Mouse (Mus musculus) neural tube, embryonic 14.5 days (tissue): ENCODE measurements around the gene Gm12248. TPM values are rescaled to one million over a fixed set of nuclear protein-coding genes. Genes with fewer than 3 reads are reported as not detected.

Experiments used
- ATAC-seq: fragments of 200-750 bp; cut with Nextera tagmentation; 2 replicates; pipeline ENCODE4 v1.8.0; 2017; ENCODE audit warnings: low read depth, mild to moderate bottlenecking, moderate TSS enrichment, moderate library complexity
- H3K27ac ChIP-seq: fragments of 300-500 bp; sonication (generic); 2 replicates; pipeline ENCODE4 v1.5.1; 2014; ENCODE audit warnings: low read depth, mild to moderate bottlenecking, control low read depth, low read length, moderate library complexity, mixed read lengths
- H3K27me3 ChIP-seq: fragments of 300-500 bp; sonication (generic); 2 replicates; pipeline ENCODE4 v1.6.1; 2014; ENCODE audit warnings: low read length; ENCODE audit not compliant: control insufficient read depth, insufficient read depth
- H3K36me3 ChIP-seq: fragments of 300-500 bp; sonication (generic); 2 replicates; pipeline ENCODE4 v1.6.1; 2014; ENCODE audit warnings: low read length, mixed read lengths; ENCODE audit not compliant: control insufficient read depth, insufficient read depth
- H3K4me1 ChIP-seq: fragments of 300-500 bp; sonication (generic); 2 replicates; pipeline ENCODE4 v1.6.1; 2014; ENCODE audit warnings: low read length; ENCODE audit not compliant: control insufficient read depth, insufficient read depth
- H3K4me2 ChIP-seq: fragments of 300-500 bp; sonication (generic); 2 replicates; pipeline ENCODE4 v1.6.1; 2014; ENCODE audit warnings: mild to moderate bottlenecking, low read depth, low read length, control low read depth
- H3K4me3 ChIP-seq: fragments of 300-500 bp; sonication (generic); 2 replicates; pipeline ENCODE4 v1.5.1; 2014; ENCODE audit warnings: low read depth, low read length, control low read depth, mixed read lengths
- H3K9ac ChIP-seq: fragments of 300-500 bp; sonication (generic); replicated peaks from 2 replicates; pipeline ENCODE4 v1.6.1; 2014; ENCODE audit warnings: low read depth, mild to moderate bottlenecking, control low read depth, low read length, mixed read lengths
- H3K9me3 ChIP-seq: fragments of 300-500 bp; sonication (generic); 2 replicates; pipeline ENCODE4 v1.6.1; 2016; ENCODE audit warnings: low read length; ENCODE audit not compliant: control insufficient read depth
- WGBS: fragments of 180-500 bp; shearing (Covaris S2); extraction: QIAGEN DNeasy Blood & Tissue Kit; methylation state at CpG from one replicate; pipeline ENCODE4 v1.1.7; 2014; 5-methylcytosine and 5-hydroxymethylcytosine counted together
- polyA plus RNA-seq: library from polyadenylated mRNA; unstranded; fragments of >200 nt; fragmentation: Nextera tagmentation; extraction: Ambion mirVana; gene quantifications from 2 replicates; pipeline ENCODE4 v1.2.1, GENCODE M21; 2014

The Gm12248 gene
- polyA plus RNA-seq, 1 experiment from 2014 or later = not detected

GRCm38 (mm10) chr11:58031176-58031575 is 61.8 kb downstream of the Gm12248 start:
- Histone ChIP-seq H3K27ac (no peak overlapping the region), H3K4me2 (no peak overlapping the region), H3K4me3 (no peak overlapping the region), H3K9ac (no peak overlapping the region), H3K27me3 (no peaks in the 10 kb centered on the region), H3K4me1 (no peaks in the 10 kb centered on the region), H3K9me3 (no peaks in the 10 kb centered on the region), H3K36me3 (no peaks in the 10 kb centered on the region)
- no peak for ATAC-seq
- 88% methylated on average over 6 of the region's 6 CpGs for WGBS

DNA sequence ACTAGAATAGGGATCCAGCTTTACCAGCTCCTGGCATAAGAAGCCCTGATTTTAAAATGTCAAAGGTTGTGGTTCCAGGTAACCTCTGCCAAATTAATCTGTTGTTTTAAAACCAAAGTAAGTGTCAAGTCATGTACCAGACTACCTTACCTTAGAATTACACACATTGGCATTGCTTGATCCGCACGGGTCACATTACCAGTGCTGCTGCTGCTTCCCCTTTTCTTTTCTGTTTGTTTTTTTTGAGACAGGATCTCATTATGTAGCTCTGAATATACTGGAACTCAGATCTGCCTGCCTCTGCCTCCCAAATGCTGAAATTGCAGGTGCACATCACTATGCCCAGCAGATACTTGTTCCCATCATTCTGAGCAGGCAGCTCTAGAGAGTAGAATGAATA is 63.1 kb downstream of the Gm12248 start:
- no peaks in the 10 kb centered on the region for H3K36me3 ChIP-seq
- no peaks in the 10 kb centered on the region for H3K4me1 ChIP-seq
- no peaks in the 10 kb centered on the region for H3K27me3 ChIP-seq
- 90% methylated on average over 2 of the region's 2 CpGs for WGBS
- no peak overlapping the region for H3K4me2 ChIP-seq
- no peak overlapping the region for H3K27ac ChIP-seq
- H3K4me3 ChIP-seq = no peak overlapping the region
- no peaks in the 10 kb centered on the region for H3K9me3 ChIP-seq
- no peak overlapping the region for H3K9ac ChIP-seq
- ATAC-seq = no peak

DNA sequence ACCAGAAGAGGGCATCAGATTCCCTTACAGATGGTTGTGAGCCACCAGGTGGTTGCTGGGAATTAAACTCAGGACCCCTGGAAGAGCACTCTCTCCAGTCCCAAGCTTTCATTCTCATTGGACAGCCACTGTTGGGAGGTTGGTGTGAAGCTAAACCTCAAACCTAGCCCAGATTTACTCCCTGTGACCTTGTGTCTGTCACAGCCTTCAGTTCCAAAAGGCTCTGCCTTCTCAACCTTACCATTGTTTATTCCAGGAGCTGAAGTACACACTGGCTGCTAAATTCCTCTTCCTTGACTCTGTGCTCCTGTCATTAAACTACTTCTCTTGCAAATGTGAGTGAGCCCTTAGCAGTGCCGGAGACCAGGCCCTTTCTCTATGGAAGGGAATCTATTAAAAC is 64.0 kb downstream of the Gm12248 start:
- H3K36me3 ChIP-seq = no peaks in the 10 kb centered on the region
- no peaks in the 10 kb centered on the region for H3K27me3 ChIP-seq
- no peak for ATAC-seq
- no peak overlapping the region for H3K27ac ChIP-seq
- H3K4me3 ChIP-seq = no peak overlapping the region
- H3K9me3 ChIP-seq = no peaks in the 10 kb centered on the region
- WGBS = 79% methylated on average over 1 of the region's 1 CpGs
- no peaks in the 10 kb centered on the region for H3K4me1 ChIP-seq
- no peak overlapping the region for H3K4me2 ChIP-seq
- H3K9ac ChIP-seq = no peak overlapping the region

DNA sequence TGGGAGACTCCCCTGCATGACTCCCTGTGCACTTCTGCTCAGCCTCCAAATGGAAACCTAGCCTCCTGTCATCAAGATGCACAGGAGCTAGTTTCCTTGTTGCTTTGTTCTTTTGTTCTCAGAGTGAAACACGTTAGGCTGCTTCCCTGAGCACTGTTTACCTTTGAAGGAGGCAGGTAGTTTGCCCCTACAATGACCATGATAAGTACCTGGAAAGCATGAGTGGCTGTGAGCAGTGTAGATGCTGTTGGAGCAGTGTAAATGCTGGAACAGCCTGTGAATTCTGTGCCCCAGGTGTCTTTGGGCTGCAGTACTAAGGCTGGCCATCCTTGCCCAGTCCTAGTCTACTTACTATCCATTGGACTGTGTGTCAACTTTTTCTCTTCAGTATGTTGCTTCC is 66.1 kb downstream of the Gm12248 start:
- Histone ChIP-seq H3K9ac (no peak overlapping the region), H3K4me3 (no peak overlapping the region), H3K27ac (no peak overlapping the region), H3K9me3 (no peaks in the 10 kb centered on the region), H3K27me3 (no peaks in the 10 kb centered on the region), H3K4me2 (no peak overlapping the region), H3K4me1 (peaks cover 2% of the 10 kb centered on the region; the same call in 1 of the 2 replicates), H3K36me3 (no peaks in the 10 kb centered on the region)
- no peak for ATAC-seq
- 68% methylated on average over 1 of the region's 1 CpGs for WGBS

DNA sequence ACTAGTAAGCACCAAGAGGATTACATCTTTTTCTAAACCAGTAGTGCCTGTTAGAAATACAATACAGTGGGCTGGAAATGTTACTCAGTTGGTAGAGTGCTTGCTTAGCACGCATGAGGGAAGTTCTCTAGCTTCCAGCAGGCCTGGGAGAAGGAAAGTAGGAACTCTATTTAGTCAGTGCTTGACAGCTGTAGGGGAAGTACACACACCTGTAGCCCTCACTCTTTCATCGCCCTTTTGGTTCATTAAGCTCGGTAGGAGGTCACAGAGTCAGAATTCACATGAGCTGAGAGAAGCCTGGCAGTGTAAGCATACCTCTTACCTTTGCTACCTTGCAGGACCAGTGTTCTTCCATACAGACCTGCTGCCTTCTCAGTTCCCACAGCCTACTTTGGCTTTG is 66.6 kb downstream of the Gm12248 start:
- Histone ChIP-seq H3K4me2 (no peak overlapping the region), H3K27me3 (no peaks in the 10 kb centered on the region), H3K4me1 (peaks cover 4% of the 10 kb centered on the region; the same call in 1 of the 2 replicates), H3K9ac (no peak overlapping the region), H3K4me3 (no peak overlapping the region), H3K27ac (no peak overlapping the region), H3K9me3 (no peaks in the 10 kb centered on the region), H3K36me3 (no peaks in the 10 kb centered on the region)
- no peak for ATAC-seq
- 68% methylated on average over 3 of the region's 3 CpGs for WGBS

DNA sequence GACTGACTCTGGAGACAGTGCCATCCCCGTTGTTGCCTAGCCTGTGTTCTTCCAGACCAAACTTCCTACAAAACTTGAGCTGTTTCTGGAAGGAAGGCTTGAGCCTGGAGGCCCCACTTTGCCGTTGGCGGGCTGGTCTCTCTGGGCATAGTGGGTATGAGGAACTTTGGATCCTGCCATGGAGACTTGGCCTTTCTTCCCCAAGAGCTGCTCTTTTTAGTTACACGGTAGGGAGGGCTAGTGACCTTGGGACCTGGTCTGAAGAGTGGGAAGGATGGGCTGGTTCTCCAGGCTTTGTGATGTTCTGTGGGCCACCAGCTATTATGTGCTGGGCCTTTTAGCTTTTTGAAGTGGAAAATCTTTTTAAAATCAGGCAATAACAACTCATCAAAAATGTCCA is 67.1 kb downstream of the Gm12248 start:
- Histone ChIP-seq H3K4me2 (no peak overlapping the region), H3K4me3 (no peak overlapping the region), H3K27ac (no peak overlapping the region), H3K9ac (no peak overlapping the region), H3K36me3 (no peaks in the 10 kb centered on the region), H3K4me1 (peaks cover 4% of the 10 kb centered on the region; the same call in 1 of the 2 replicates), H3K27me3 (no peaks in the 10 kb centered on the region), H3K9me3 (no peaks in the 10 kb centered on the region)
- WGBS = 91% methylated on average over 4 of the region's 4 CpGs
- no peak for ATAC-seq

DNA sequence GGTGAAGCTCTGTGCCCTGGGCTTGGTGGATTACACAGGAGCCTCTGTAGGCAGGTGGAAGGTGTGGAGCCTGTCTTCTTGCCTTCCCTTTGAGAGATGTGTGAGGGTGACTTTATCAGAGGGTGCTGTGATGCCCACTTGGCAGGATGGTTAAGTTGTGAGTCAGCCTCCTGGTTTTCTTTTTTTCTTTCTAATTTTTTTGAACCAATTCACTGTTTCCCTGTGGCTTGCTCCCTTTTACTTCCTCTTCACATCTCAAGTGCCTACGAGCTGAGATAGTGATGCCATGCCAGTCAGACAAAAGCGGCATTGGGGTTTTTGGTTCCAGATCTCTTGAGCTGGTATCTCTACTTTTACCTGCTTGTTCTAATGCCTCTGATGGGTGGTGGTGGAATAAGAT is 68.3 kb downstream of the Gm12248 start:
- 93% methylated on average over 2 of the region's 2 CpGs for WGBS
- no peak for ATAC-seq

DNA sequence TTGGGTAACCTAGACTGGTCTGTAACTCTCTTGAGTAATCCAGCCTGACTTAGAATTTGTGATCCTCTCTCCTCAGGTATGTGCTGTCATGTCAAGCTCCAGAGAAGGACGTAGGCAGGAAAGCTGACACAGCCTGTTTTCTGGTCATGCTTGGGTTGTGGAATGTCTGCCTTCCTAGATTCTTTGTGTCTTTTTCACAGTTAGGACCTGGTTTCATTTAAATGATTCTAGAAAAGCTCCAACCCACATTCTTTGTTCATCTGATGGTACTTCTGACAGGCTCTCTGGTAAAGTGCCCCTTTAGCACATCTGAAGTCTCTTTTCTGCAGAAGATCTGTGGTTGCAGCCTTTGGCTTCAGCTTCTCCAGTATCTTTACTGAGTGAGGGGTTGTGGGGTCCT is 68.7 kb downstream of the Gm12248 start:
- Histone ChIP-seq H3K36me3 (no peaks in the 10 kb centered on the region), H3K4me2 (no peak overlapping the region), H3K4me1 (peaks cover 4% of the 10 kb centered on the region; the same call in 1 of the 2 replicates), H3K27ac (no peak overlapping the region), H3K4me3 (no peak overlapping the region), H3K9ac (no peak overlapping the region), H3K27me3 (no peaks in the 10 kb centered on the region), H3K9me3 (no peaks in the 10 kb centered on the region)
- no peak for ATAC-seq
- WGBS = 90% methylated on average over 1 of the region's 1 CpGs

More for the DNA sequence above, 68.3 kb downstream of the Gm12248 start:
- no peak overlapping the region for H3K27ac ChIP-seq
- no peak overlapping the region for H3K4me3 ChIP-seq
- no peaks in the 10 kb centered on the region for H3K27me3 ChIP-seq
- no peak overlapping the region for H3K9ac ChIP-seq
- H3K36me3 ChIP-seq = no peaks in the 10 kb centered on the region
- H3K4me1 ChIP-seq = peaks cover 4% of the 10 kb centered on the region; the same call in 1 of the 2 replicates
- no peak overlapping the region for H3K4me2 ChIP-seq
- H3K9me3 ChIP-seq = no peaks in the 10 kb centered on the region

- ATAC-seq = no peak
- Histone ChIP-seq H3K4me2 (no peak overlapping the region), H3K9ac (no peak overlapping the region), H3K36me3 (no peaks in the 10 kb centered on the region), H3K9me3 (no peaks in the 10 kb centered on the region), H3K4me3 (no peak overlapping the region), H3K4me1 (peaks cover 4% of the 10 kb centered on the region; the same call in 1 of the 2 replicates), H3K27me3 (no peaks in the 10 kb centered on the region), H3K27ac (no peak overlapping the region)
- 64% methylated on average over 2 of the region's 2 CpGs for WGBS
Measured at GRCm38 (mm10) chr11:58021618-58022017, 71.3 kb downstream of the Gm12248 start.
